Mouse (Mus musculus): Measurements from ENCODE around the gene Adam26b.
"Not testable (repeated sequence)": the region's sequence is repeated elsewhere in the genome, so short reads cannot be mapped to it uniquely, and the experiment has no call there.

The Adam26b gene

DNA sequence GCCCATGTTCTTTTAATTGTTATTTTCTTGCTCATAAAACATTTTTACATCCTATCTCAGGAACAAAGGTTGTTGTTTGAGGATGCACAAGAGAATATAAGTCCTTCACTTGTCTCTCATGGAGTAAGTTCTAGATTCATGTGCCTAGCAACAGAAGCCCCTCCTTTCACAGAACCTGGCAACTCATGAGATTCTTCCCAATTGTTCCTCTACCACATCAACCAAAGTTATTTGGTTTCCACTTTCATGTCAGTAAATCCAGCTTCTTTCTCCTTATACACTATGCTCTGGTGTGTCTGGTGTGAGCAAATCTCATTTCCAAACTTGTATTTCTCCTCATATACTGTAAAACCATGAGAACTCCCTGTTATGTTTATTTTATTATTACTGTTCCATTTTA lies at the start of gene Adam26b:
Adam26b (minus strand) TSS at position 101 of the 400 bp plus-strand sequence.
- not testable (repeated sequence) for DNase-seq (ENCODE audit: low spot score in 2 of 2)

DNA sequence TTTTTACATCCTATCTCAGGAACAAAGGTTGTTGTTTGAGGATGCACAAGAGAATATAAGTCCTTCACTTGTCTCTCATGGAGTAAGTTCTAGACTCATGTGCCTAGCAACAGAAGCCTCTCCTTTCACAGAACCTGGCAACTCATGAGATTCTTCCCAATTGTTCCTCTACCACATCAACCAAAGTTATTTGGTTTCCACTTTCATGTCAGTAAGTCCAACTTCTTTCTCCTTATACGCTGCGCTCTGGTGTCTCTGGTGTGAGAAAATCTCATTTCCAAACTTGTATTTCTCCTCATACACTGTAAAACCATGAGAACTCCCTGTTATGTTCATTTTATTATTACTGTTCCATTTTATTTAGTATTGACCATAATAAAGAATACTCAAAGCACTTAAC lies 48.7 kb upstream of the Adam26b start, which contains the start of gene Adam26a:
Adam26a (minus strand) TSS at position 101 of the 400 bp plus-strand sequence.
- DNase-seq (ENCODE audit: low spot score in 2 of 2), result not testable (repeated sequence)

Measured in thymus, postnatal 10 days (tissue).